ENCODE assay signal across 18 mouse cellular contexts in genomic region chr4:70619636-70620287, GRCm38 (mm10).
DNase-seq lines count a peak whose midpoint lies in the region.
"Had no signal": no experiment of that assay in that cellular context is flagged by ENCODE, and none has a peak within 500 bp of the region (broad histone marks: within the 10 kb centered on the region; RNA-seq: fewer than 3 reads in every experiment).

No protein-coding gene starts in this region.

- H3K4me3 ChIP-seq in hindbrain, embryonic 10.5 days: no peak overlapping the region
- H3K4me3 ChIP-seq: embryonic facial prominence, embryonic 15.5 days; kidney, embryonic 15.5 days; limb, embryonic 13.5 days; liver, embryonic 13.5 days had no signal

- H3K4me1 ChIP-seq in hindbrain, embryonic 10.5 days (replicated peaks): no peaks in the 10 kb centered on the region
- H3K4me1 ChIP-seq: embryonic facial prominence, embryonic 15.5 days; kidney, embryonic 15.5 days; limb, embryonic 13.5 days; liver, embryonic 13.5 days had no signal

- WGBS in hindbrain, embryonic 10.5 days: 90% methylated on average over 8 of the region's 8 CpGs

- H3K9me3 ChIP-seq in hindbrain, embryonic 10.5 days: no peaks in the 10 kb centered on the region
- H3K9me3 ChIP-seq: embryonic facial prominence, embryonic 15.5 days; kidney, embryonic 15.5 days; limb, embryonic 13.5 days; liver, embryonic 13.5 days had no signal

- H3K27ac ChIP-seq in hindbrain, embryonic 10.5 days: no peak overlapping the region
- H3K27ac ChIP-seq: embryonic facial prominence, embryonic 15.5 days; kidney, embryonic 15.5 days; limb, embryonic 13.5 days; liver, embryonic 13.5 days had no signal

- H3K27me3 ChIP-seq in hindbrain, embryonic 10.5 days (ENCODE audit: insufficient read depth, poor library complexity, severe bottlenecking): no peaks in the 10 kb centered on the region
- H3K27me3 ChIP-seq: embryonic facial prominence, embryonic 15.5 days; kidney, embryonic 15.5 days; limb, embryonic 13.5 days; liver, embryonic 13.5 days had no signal

- DNase-seq in left cerebral cortex, adult 9 months (ENCODE audit: low spot score in 2 of 2): peak; percentile 23 to 59
- DNase-seq in left cerebral cortex, adult 11 months (ENCODE audit: low spot score): no peak
- peak; percentile 27 for DNase-seq in layer of hippocampus, adult 9-10 months (ENCODE audit: low spot score)
- DNase-seq in right cerebral cortex, adult 2 months (ENCODE audit: low spot score in 2 of 2): peak; percentile 47 to 54
- no peak for DNase-seq in cerebellum, postnatal 25 days
- no peak for DNase-seq in hindbrain, embryonic 10.5 days (ENCODE audit: low spot score)
- no peak for DNase-seq in Muller cell, postnatal 12 days (ENCODE audit: inconsistent ontology term)
- DNase-seq: adrenal gland, postnatal 10 days; cerebellum, adult 9-11 months; gastrocnemius, postnatal 14 days; heart, adult 18-20 months; heart, postnatal 36 days; liver, embryonic 13.5 days; lung, embryonic 14.5 days; lung, postnatal 36 days had no signal

- no peaks in the 10 kb centered on the region for H3K36me3 ChIP-seq in hindbrain, embryonic 10.5 days
- H3K36me3 ChIP-seq: embryonic facial prominence, embryonic 15.5 days; kidney, embryonic 15.5 days; limb, embryonic 13.5 days; liver, embryonic 13.5 days had no signal

Comparison
In these comparisons a context has a peak if more than half of its experiments do, and no peak if none do; other contexts are left out.
1. DNase-seq: peak in left cerebral cortex, adult 9 months (2 of 2), layer of hippocampus, adult 9-10 months (single experiment) and right cerebral cortex, adult 2 months (2 of 2); none in left cerebral cortex, adult 11 months (single experiment), cerebellum, postnatal 25 days (0 of 2), hindbrain, embryonic 10.5 days (single experiment) and Muller cell, postnatal 12 days (single experiment).